Mouse (Mus musculus) testis, adult 2 months (tissue): ENCODE measurements around the gene Gpm6b.

ENCODE experiments used
- CTCF ChIP-seq: fragments of 200-500 bp; IDR thresholded peaks from 2 replicates; pipeline ENCODE4 v1.5.1; 2012; ENCODE audit warnings: low read depth, mild to moderate bottlenecking, inconsistent platforms, low read length, moderate library complexity; ENCODE audit not compliant: control insufficient read depth, insufficient read depth, insufficient replicate concordance
- POLR2A ChIP-seq: fragments of 200-500 bp; IDR thresholded peaks from 2 replicates; pipeline ENCODE4 v1.6.1; 2012; ENCODE audit warnings: low read depth, mild to moderate bottlenecking, inconsistent platforms, low read length, moderate library complexity; ENCODE audit not compliant: control insufficient read depth

DNA sequence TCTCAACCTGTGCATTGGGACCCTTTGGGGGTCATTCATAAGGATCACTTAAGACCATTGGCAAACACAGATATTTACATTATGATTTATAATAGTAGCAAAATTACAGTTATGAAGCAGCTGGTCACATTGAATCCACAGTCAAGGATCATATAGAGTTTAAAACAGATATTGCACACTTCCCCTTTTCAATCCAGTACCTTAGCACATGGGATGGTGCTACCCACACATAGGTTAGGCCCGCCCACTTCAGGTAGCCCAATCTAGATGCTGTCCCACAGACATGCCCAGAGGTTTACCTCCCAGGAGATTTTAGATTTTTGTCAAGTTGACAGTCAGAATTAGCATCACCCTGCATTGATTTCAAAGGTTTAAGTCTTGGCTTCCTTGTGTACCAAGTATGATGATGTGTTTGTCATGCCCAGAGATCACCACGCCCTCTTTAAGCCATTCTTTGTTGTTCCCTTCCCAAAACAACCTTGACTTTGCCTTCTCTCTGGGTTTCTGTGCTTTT is 121.3 kb downstream of the Gpm6b start:
- no peak for TF ChIP-seq POLR2A
- TF ChIP-seq CTCF, result no peak
